Mouse (Mus musculus): ENCODE data around the gene Slc47a2. TPM values are rescaled to one million over a fixed set of nuclear protein-coding genes. Genes with fewer than 3 reads are reported as not detected.
A peak's percentile ranks its signal among the peaks of the same experiment; 100 is the strongest.

Gene Slc47a2
- polyA plus RNA-seq, 1 experiment from 2014 or later, result not detected

GRCm38 (mm10) chr11:61266551-61267533, 75.8 kb downstream of the Slc47a2 start, which contains the start of gene Aldh3a2:
TSS of gene Aldh3a2 (minus strand) at chr11:61267464.
- Histone ChIP-seq H3K9me3 (replicated peaks) (no peaks in the 10 kb centered on the region), H3K27me3 (replicated peaks) (no peaks in the 10 kb centered on the region), H3K4me1 (replicated peaks) (no peaks in the 10 kb centered on the region), H3K9ac (peak within 1 kb of the TSS; percentile 89), H3K27ac (ENCODE audit: poor library complexity, severe bottlenecking) (peak within 1 kb of the TSS; percentile 94), H3K4me2 (peak within 1 kb of the TSS; percentile 86), H3K36me3 (peaks cover 17% of the 10 kb centered on the region), H3K4me3 (peak within 1 kb of the TSS; percentile 90)
- WGBS, result under 1% methylated on average over 58 of the region's 58 CpGs
- ATAC-seq (ENCODE audit: insufficient number of reproducible peaks, low FRiP score), result peak; percentile 100

GRCm38 (mm10) chr11:61263841-61264240, 78.8 kb downstream of the Slc47a2 start:
- Histone ChIP-seq H3K36me3 (peaks cover 40% of the 10 kb centered on the region), H3K4me2 (no peak overlapping the region), H3K27ac (ENCODE audit: poor library complexity, severe bottlenecking) (no peak overlapping the region), H3K4me3 (no peak overlapping the region), H3K9me3 (replicated peaks) (no peaks in the 10 kb centered on the region), H3K9ac (no peak overlapping the region), H3K4me1 (replicated peaks) (no peaks in the 10 kb centered on the region), H3K27me3 (replicated peaks) (no peaks in the 10 kb centered on the region)
- no peak for ATAC-seq (ENCODE audit: insufficient number of reproducible peaks, low FRiP score)
- 71% methylated on average over 1 of the region's 1 CpGs for WGBS

- H3K27ac ChIP-seq (ENCODE audit: poor library complexity, severe bottlenecking), result no peak overlapping the region
- no peaks in the 10 kb centered on the region for H3K27me3 ChIP-seq (replicated peaks)
- H3K4me3 ChIP-seq, result no peak overlapping the region
- H3K9ac ChIP-seq, result no peak overlapping the region
- ATAC-seq (ENCODE audit: insufficient number of reproducible peaks, low FRiP score), result no peak
- H3K4me1 ChIP-seq (replicated peaks), result peaks cover 4% of the 10 kb centered on the region; the same call in 1 of the 2 replicates
- no peaks in the 10 kb centered on the region for H3K9me3 ChIP-seq (replicated peaks)
- no peak overlapping the region for H3K4me2 ChIP-seq
- WGBS, result 92% methylated on average over 14 of the region's 14 CpGs
- H3K36me3 ChIP-seq, result peaks cover 51% of the 10 kb centered on the region
These were observed 80.1 kb downstream of the Slc47a2 start for GRCm38 (mm10) chr11:61262516-61262915.

DNA sequence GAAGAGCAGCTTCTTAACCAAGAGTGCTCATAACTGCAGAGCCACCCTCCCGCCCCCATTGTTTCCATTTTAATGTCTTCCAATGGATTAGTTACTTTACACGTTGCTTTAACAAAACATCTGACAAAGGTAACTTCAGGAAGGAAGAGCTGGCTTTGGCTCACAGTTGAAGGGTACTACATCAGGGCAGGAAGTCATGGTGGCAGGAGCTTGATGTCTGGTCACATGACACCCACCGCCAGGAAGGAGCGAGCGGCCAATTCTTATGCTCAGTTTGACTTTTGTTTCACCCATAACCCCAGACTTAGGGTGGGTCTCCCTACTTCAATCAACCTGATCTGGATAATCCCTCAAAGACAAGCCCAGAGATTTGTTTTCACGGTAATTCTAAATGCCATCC, 83.6 kb downstream of the Slc47a2 start:
- no peak for ATAC-seq (ENCODE audit: insufficient number of reproducible peaks, low FRiP score)

DNA sequence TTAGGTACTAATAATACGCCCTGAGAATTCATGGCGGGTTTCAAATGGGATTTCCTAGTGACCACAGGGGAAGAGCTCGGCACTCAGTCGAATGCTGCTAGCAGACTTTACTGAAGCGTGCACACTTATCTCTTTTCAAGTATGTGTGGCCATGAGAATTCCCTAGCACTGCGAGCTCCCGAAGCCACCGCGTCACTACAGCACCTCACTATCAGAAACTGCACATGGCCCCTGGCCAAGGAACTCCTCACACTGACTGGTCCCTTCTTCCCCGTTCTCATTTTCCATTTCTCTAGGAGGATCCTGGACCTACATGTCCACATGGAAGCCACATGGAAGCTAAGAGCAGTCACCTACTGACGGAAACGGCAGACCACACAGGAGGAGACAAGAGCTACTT, 89.9 kb downstream of the Slc47a2 start:
- WGBS, result 42% methylated on average over 12 of the region's 12 CpGs
- Histone ChIP-seq H3K9ac (no peak overlapping the region), H3K36me3 (peaks cover 55% of the 10 kb centered on the region), H3K27me3 (replicated peaks) (no peaks in the 10 kb centered on the region), H3K9me3 (replicated peaks) (no peaks in the 10 kb centered on the region), H3K4me2 (peak overlapping the region; percentile 34; the same call in 1 of the 2 replicates), H3K4me1 (replicated peaks) (peaks cover 21% of the 10 kb centered on the region), H3K27ac (ENCODE audit: poor library complexity, severe bottlenecking) (no peak overlapping the region), H3K4me3 (no peak overlapping the region)
- 0 out of 2 replicates have a peak, but pooled peaks have one; percentile 53 for ATAC-seq (ENCODE audit: insufficient number of reproducible peaks, low FRiP score)

More for the DNA sequence above, 83.6 kb downstream of the Slc47a2 start:
- H3K27ac ChIP-seq (ENCODE audit: poor library complexity, severe bottlenecking), result no peak overlapping the region
- H3K4me3 ChIP-seq, result no peak overlapping the region
- WGBS, result 92% methylated on average over 6 of the region's 6 CpGs
- H3K9me3 ChIP-seq (replicated peaks), result no peaks in the 10 kb centered on the region
- H3K4me1 ChIP-seq (replicated peaks), result peaks cover 10% of the 10 kb centered on the region
- no peaks in the 10 kb centered on the region for H3K27me3 ChIP-seq (replicated peaks)
- peaks cover 72% of the 10 kb centered on the region for H3K36me3 ChIP-seq
- H3K4me2 ChIP-seq, result no peak overlapping the region
- no peak overlapping the region for H3K9ac ChIP-seq

DNA sequence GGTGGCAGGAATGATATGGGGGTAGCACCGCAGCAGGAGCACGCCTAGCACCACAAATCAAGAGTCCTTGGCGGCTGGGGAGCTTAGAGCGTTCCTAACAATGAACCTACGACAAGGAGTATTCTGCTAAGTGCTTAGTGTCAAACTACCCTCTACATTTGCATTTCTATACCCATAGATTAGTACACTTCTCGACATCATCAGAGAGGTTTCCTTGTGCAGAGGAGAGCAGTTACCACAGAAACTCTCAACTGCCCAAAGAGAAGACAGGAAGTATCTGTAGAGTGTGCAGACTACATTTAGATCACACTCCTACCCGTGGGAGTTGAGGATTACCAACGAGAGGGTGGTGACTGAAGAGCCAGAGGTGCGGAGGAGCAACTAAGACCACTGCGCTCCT, 90.9 kb downstream of the Slc47a2 start:
- Histone ChIP-seq H3K4me2 (no peak overlapping the region), H3K9me3 (replicated peaks) (no peaks in the 10 kb centered on the region), H3K36me3 (peaks cover 58% of the 10 kb centered on the region), H3K4me3 (no peak overlapping the region), H3K27me3 (replicated peaks) (no peaks in the 10 kb centered on the region), H3K27ac (ENCODE audit: poor library complexity, severe bottlenecking) (no peak overlapping the region), H3K9ac (no peak overlapping the region), H3K4me1 (replicated peaks) (peaks cover 12% of the 10 kb centered on the region)
- no peak for ATAC-seq (ENCODE audit: insufficient number of reproducible peaks, low FRiP score)
- WGBS, result 69% methylated on average over 10 of the region's 10 CpGs

Other genes starting within 250 kb of the Slc47a2 start
- 1.5 and 2.2 TPM in 2 replicates for gene Tnfrsf13b, start 216.1 kb downstream of the Slc47a2 start, polyA plus RNA-seq (2016; fragmentation: Nextera tagmentation; extraction: Ambion mirVana)
- 106 and 112 TPM in 2 replicates for gene Usp22, start 167.8 kb downstream of the Slc47a2 start, polyA plus RNA-seq (2016; fragmentation: Nextera tagmentation; extraction: Ambion mirVana)
- 0.18 TPM in 1 of 2 replicates, not detected in the other for gene Aldh3a1, start 135.3 kb downstream of the Slc47a2 start, polyA plus RNA-seq (2016; fragmentation: Nextera tagmentation; extraction: Ambion mirVana)
- gene Aldh3a2, start 75.4 kb downstream of the Slc47a2 start, polyA plus RNA-seq (2016; fragmentation: Nextera tagmentation; extraction: Ambion mirVana), result 32.0 and 33.1 TPM in 2 replicates
- gene Slc47a1, start 35.5 kb upstream of the Slc47a2 start, polyA plus RNA-seq (2016; fragmentation: Nextera tagmentation; extraction: Ambion mirVana), result 26.1 and 27.4 TPM in 2 replicates
- gene Rnf112, start 111.3 kb upstream of the Slc47a2 start, polyA plus RNA-seq (2016; fragmentation: Nextera tagmentation; extraction: Ambion mirVana), result 0.17 and 0.42 TPM in 2 replicates
- 72.4 and 76.0 TPM in 2 replicates for gene Mfap4, start 142.6 kb upstream of the Slc47a2 start, polyA plus RNA-seq (2016; fragmentation: Nextera tagmentation; extraction: Ambion mirVana)
- 33.9 and 35.3 TPM in 2 replicates for gene Mapk7, start 151.5 kb upstream of the Slc47a2 start, polyA plus RNA-seq (2016; fragmentation: Nextera tagmentation; extraction: Ambion mirVana)
- 9.0 and 11.0 TPM in 2 replicates for gene B9d1, start 162.3 kb upstream of the Slc47a2 start, polyA plus RNA-seq (2016; fragmentation: Nextera tagmentation; extraction: Ambion mirVana)
- gene Epn2, start 236.8 kb upstream of the Slc47a2 start, polyA plus RNA-seq (2016; fragmentation: Nextera tagmentation; extraction: Ambion mirVana), result 23.1 and 25.9 TPM in 2 replicates